Mouse (Mus musculus): ENCODE measurements at regions not wholly inside any gene's neighbourhood (a gene's known extent, or its start where the extent isn't known, plus 50 kb on each side); places are given as distances from the start of the nearest gene placed in this dataset.

- H3K9ac ChIP-seq (ENCODE audit: insufficient read depth, low read depth): no peak overlapping the region
These were observed 212.9 kb upstream of the Akirin2 start for GRCm38 (mm10) chr4:34337852-34338251.

DNA sequence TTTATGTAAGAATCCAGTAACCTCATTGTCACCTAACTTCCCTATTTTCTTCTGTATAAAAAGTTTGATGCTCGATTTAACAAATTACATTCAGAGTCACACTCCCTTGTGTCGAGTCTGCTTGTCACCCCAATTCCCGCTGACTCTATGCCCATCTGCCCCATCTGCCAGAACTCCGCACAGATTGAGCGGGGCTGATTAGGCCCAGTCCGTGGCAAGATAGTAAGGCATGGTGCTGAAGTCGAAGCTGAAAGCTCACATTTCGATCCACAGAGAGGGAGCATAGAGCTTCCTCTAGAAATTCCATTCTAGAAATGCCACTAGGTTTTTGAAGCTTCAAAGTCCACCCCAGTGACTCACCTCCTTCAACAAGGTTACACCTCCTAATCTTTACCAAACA is 210.7 kb upstream of the Akirin2 start:
- Histone ChIP-seq H3K79me2 (replicated peaks; ENCODE audit: control insufficient read depth, extremely low read depth, insufficient read depth, poor library complexity, severe bottlenecking) (no peaks in the 10 kb centered on the region), H3K9me3 (replicated peaks; ENCODE audit: low read length) (no peaks in the 10 kb centered on the region), H3K27ac (ENCODE audit: insufficient read depth, low read depth) (no peak overlapping the region), H3K4me3 (replicated peaks in 1 of 3; ENCODE audit: low read depth in 2 of 3, low read length in 2 of 3, poor library complexity in 1 of 3) (no peak overlapping the region), H3K36me3 (replicated peaks in 1 of 2; ENCODE audit: control insufficient read depth in 1 of 2, insufficient read depth in 1 of 2, low read length in 1 of 2) (no peaks in the 10 kb centered on the region), H3K9ac (ENCODE audit: insufficient read depth, low read depth) (no peak overlapping the region), H3K4me2 (ENCODE audit: insufficient read depth, low read depth, poor library complexity, severe bottlenecking) (no peak overlapping the region), H3K27me3 (replicated peaks) (no peaks in the 10 kb centered on the region), H3K4me1 (ENCODE audit: control insufficient read depth in 1 of 2, insufficient read depth in 2 of 2) (no peaks in the 10 kb centered on the region)
- in situ Hi-C loops (cut with MboI; ENCODE audit: low pct_ligation_motif_present, low pct_unique_long_range_greater_than_20kb, low sequenced_read_pairs): no loop called here
- DNase-seq (ENCODE audit: extremely low read depth): no peak
- no peak for TF ChIP-seq MAZ (IDR thresholded peaks at IDR 0.05; ENCODE audit: low read depth, low read length)
- no peak for TF ChIP-seq MAFK (IDR thresholded peaks at IDR 0.05; ENCODE audit: insufficient replicate concordance, low read length)
- no peak for TF ChIP-seq ZKSCAN1 (IDR thresholded peaks at IDR 0.05; ENCODE audit: borderline replicate concordance, low read depth, low read length)
- TF ChIP-seq PAX5 (IDR thresholded peaks at IDR 0.05; ENCODE audit: low read length): no peak
- TF ChIP-seq ZNF384 (IDR thresholded peaks at IDR 0.05; ENCODE audit: low read depth, low read length): no peak
- no peak for TF ChIP-seq MEF2A (IDR thresholded peaks at IDR 0.05; ENCODE audit: borderline replicate concordance, low read depth, low read length)
- no peak for TF ChIP-seq MYC (IDR thresholded peaks at IDR 0.05; ENCODE audit: low read depth, low read length)
- TF ChIP-seq RCOR1 (conservative IDR thresholded peaks at IDR 0.05; ENCODE audit: low read depth, low read length): no peak
- no peak for TF ChIP-seq ZMIZ1 (IDR thresholded peaks at IDR 0.05; ENCODE audit: low read depth, low read length)
- TF ChIP-seq POLR2A (IDR thresholded peaks at IDR 0.05; ENCODE audit: low read depth, low read length): no peak
- TF ChIP-seq TBP (conservative IDR thresholded peaks at IDR 0.05; ENCODE audit: low read depth, low read length): no peak
- no peak for TF ChIP-seq CTCF (conservative IDR thresholded peaks at IDR 0.05 in 1 of 2, IDR thresholded peaks at IDR 0.05 in 1 of 2; ENCODE audit: low read depth in 2 of 2, low read length in 2 of 2)
- no peak for TF ChIP-seq NRF1 (IDR thresholded peaks at IDR 0.05; ENCODE audit: low read depth, low read length)
- TF ChIP-seq BHLHE40 (IDR thresholded peaks at IDR 0.05; ENCODE audit: low read depth, low read length): no peak
- no peak for TF ChIP-seq CHD1 (IDR thresholded peaks at IDR 0.05; ENCODE audit: low read depth, low read length)
- dilution Hi-C loops (cut with MboI; ENCODE audit: extremely low pct_ligation_motif_present, extremely low pct_unique_long_range_greater_than_20kb, low sequenced_read_pairs): no loop called here

More at GRCm38 (mm10) chr4:34337852-34338251, 212.9 kb upstream of the Akirin2 start:
- in situ Hi-C loops (cut with MboI; ENCODE audit: low pct_ligation_motif_present, low pct_unique_long_range_greater_than_20kb, low sequenced_read_pairs) (no loop called here), dilution Hi-C loops (cut with MboI; ENCODE audit: extremely low pct_ligation_motif_present, extremely low pct_unique_long_range_greater_than_20kb, low sequenced_read_pairs) (no loop called here)
- H3K4me1 ChIP-seq (ENCODE audit: control insufficient read depth in 1 of 2, insufficient read depth in 2 of 2): no peaks in the 10 kb centered on the region
- no peaks in the 10 kb centered on the region for H3K79me2 ChIP-seq (replicated peaks; ENCODE audit: control insufficient read depth, extremely low read depth, insufficient read depth, poor library complexity, severe bottlenecking)
- no peaks in the 10 kb centered on the region for H3K27me3 ChIP-seq (replicated peaks)
- no peak for DNase-seq (ENCODE audit: extremely low read depth)
- no peak overlapping the region for H3K4me3 ChIP-seq (replicated peaks in 1 of 3; ENCODE audit: low read depth in 2 of 3, low read length in 2 of 3, poor library complexity in 1 of 3)
- TF ChIP-seq TCF12 (IDR thresholded peaks at IDR 0.05; ENCODE audit: low read depth, low read length): no peak
- TF ChIP-seq BHLHE40 (IDR thresholded peaks at IDR 0.05; ENCODE audit: low read depth, low read length): no peak
- no peak for TF ChIP-seq ETS1 (conservative IDR thresholded peaks at IDR 0.05; ENCODE audit: low read depth, low read length)
- TF ChIP-seq NRF1 (IDR thresholded peaks at IDR 0.05; ENCODE audit: low read depth, low read length): no peak
- no peak for TF ChIP-seq EP300 (IDR thresholded peaks at IDR 0.05; ENCODE audit: low read length)
- TF ChIP-seq ZNF384 (IDR thresholded peaks at IDR 0.05; ENCODE audit: low read depth, low read length): no peak
- TF ChIP-seq MAZ (IDR thresholded peaks at IDR 0.05; ENCODE audit: low read depth, low read length): no peak
- TF ChIP-seq CHD2 (IDR thresholded peaks at IDR 0.05; ENCODE audit: low read length): no peak
- TF ChIP-seq ZKSCAN1 (IDR thresholded peaks at IDR 0.05; ENCODE audit: borderline replicate concordance, low read depth, low read length): no peak
- TF ChIP-seq CHD1 (IDR thresholded peaks at IDR 0.05; ENCODE audit: low read depth, low read length): no peak
- no peak for TF ChIP-seq SIN3A (IDR thresholded peaks at IDR 0.05; ENCODE audit: low read length)
- TF ChIP-seq POLR2AphosphoS2 (IDR thresholded peaks at IDR 0.05; ENCODE audit: low read depth, low read length): no peak
- no peak for TF ChIP-seq NELFE (IDR thresholded peaks at IDR 0.05; ENCODE audit: low read depth, low read length)
- TF ChIP-seq RAD21 (IDR thresholded peaks at IDR 0.05; ENCODE audit: low read depth, low read length): no peak
- no peak for TF ChIP-seq ZC3H11A (IDR thresholded peaks at IDR 0.05; ENCODE audit: low read depth, low read length)
- no peak for TF ChIP-seq E2F4 (IDR thresholded peaks at IDR 0.05; ENCODE audit: insufficient replicate concordance, low read depth, low read length)
- TF ChIP-seq ELF1 (IDR thresholded peaks at IDR 0.05; ENCODE audit: low read depth, low read length): no peak
- no peak for TF ChIP-seq MAX (IDR thresholded peaks at IDR 0.05; ENCODE audit: low read length)
- no peak for TF ChIP-seq PAX5 (IDR thresholded peaks at IDR 0.05; ENCODE audit: low read length)
- TF ChIP-seq RCOR1 (conservative IDR thresholded peaks at IDR 0.05; ENCODE audit: low read depth, low read length): no peak
- H3K27ac ChIP-seq (ENCODE audit: insufficient read depth, low read depth): no peak overlapping the region
- H3K9me3 ChIP-seq (replicated peaks; ENCODE audit: low read length): no peaks in the 10 kb centered on the region
- no peak overlapping the region for H3K4me2 ChIP-seq (ENCODE audit: insufficient read depth, low read depth, poor library complexity, severe bottlenecking)
- H3K36me3 ChIP-seq (replicated peaks in 1 of 2; ENCODE audit: control insufficient read depth in 1 of 2, insufficient read depth in 1 of 2, low read length in 1 of 2): no peaks in the 10 kb centered on the region

Measured in CH12.LX (cell line).